ENCODE assay signal across 38 mouse cellular contexts in the genomic region with DNA sequence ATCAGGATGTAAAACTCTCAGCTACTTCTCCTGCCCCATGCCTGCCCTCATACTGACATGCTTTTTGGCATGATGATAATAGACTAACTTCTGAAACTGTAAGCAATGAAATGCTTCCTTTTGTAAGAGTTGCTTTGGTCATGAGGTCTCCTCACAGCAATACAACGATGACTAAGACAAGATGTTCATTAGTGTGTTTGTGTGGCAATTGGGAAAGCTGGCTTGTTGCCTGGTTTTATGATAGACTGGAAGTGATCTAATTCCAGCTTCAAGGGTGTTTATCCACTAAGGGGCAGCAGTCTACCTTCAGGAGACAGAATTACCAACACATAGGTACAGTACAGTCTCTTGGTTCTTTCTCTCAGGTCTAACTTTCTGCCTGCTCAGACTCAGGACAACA. TPM values are rescaled to one million over a fixed set of nuclear protein-coding genes. Genes with fewer than 3 reads are reported as not detected.
DNase-seq lines count a peak whose midpoint lies in the region; ATAC-seq and TF ChIP-seq lines count a peak whose summit lies in the region.
"Had no signal": no experiment of that assay in that cellular context is flagged by ENCODE, and none has a peak within 500 bp of the region (broad histone marks: within the 10 kb centered on the region; RNA-seq: fewer than 3 reads in every experiment).

No protein-coding gene starts in this region.

- peak; percentile 7 to 10 for DNase-seq in heart, postnatal 10 days
- DNase-seq in heart, postnatal 14 days, result no peak
- DNase-seq in lung, postnatal 0 days (ENCODE audit: low spot score), result peak; percentile 30
- DNase-seq in lung, postnatal 10 days, result no peak
- no peak for DNase-seq in Patski (ENCODE audit: low read depth, low spot score)
- no peak for DNase-seq in retina, embryonic 14.5 days (ENCODE audit: low spot score)
- no peak for DNase-seq in urinary bladder, postnatal 4 days (ENCODE audit: low spot score in 2 of 2)
- DNase-seq: adrenal gland, adult 2 months; cerebellum, adult 11 months; cerebellum, adult 9-10 months; embryo, embryonic 11 days; gastrocnemius, postnatal 25 days; heart, adult 11 months; heart, postnatal 36 days; kidney, adult 11 months; kidney, postnatal 36 days; layer of hippocampus, postnatal 36 days; lung, embryonic 14.5 days; lung, postnatal 36 days; right cerebral cortex, postnatal 4 days; thymus, adult 18-20 months; thymus, postnatal 25 days had no signal

- no peak overlapping the region for H3K4me2 ChIP-seq in lung, postnatal 0 days (replicated peaks; ENCODE audit: low read depth, low read length)
- H3K4me2 ChIP-seq: embryonic facial prominence, embryonic 12.5 days; heart, embryonic 13.5 days; hindbrain, embryonic 12.5 days; limb, embryonic 15.5 days; lung, embryonic 14.5 days; midbrain, embryonic 11.5 days; neural tube, embryonic 12.5 days had no signal

- no peaks in the 10 kb centered on the region for H3K36me3 ChIP-seq in lung, postnatal 0 days (ENCODE audit: insufficient read depth, low read length)
- H3K36me3 ChIP-seq: embryonic facial prominence, embryonic 12.5 days; G1E; heart, embryonic 13.5 days; hindbrain, embryonic 12.5 days; limb, embryonic 10.5 days; limb, embryonic 15.5 days; neural tube, embryonic 12.5 days had no signal

- no peak overlapping the region for H3K27ac ChIP-seq in lung, postnatal 0 days (ENCODE audit: low read length)
- H3K27ac ChIP-seq: embryonic facial prominence, embryonic 12.5 days; heart, embryonic 13.5 days; hindbrain, embryonic 12.5 days; limb, embryonic 10.5 days; limb, embryonic 15.5 days; liver, embryonic 14.5 days; neural tube, embryonic 12.5 days; stomach, postnatal 0 days had no signal

- 61% methylated on average over 1 of the region's 1 CpGs for WGBS in lung, postnatal 0 days

- no peak for TF ChIP-seq CTCF in lung, postnatal 0 days (IDR thresholded peaks at IDR 0.05)
- TF ChIP-seq CTCF in Patski (IDR thresholded peaks at IDR 0.05), result peak; percentile 19

- intact Hi-C loops in heart, postnatal 10 days (cut with DNase I), result no loop called here
- intact Hi-C loops in heart, postnatal 14 days (cut with DNase I), result no loop called here

- no peak overlapping the region for H3K4me3 ChIP-seq in lung, postnatal 0 days (ENCODE audit: low read depth, low read length)
- H3K4me3 ChIP-seq: embryonic facial prominence, embryonic 12.5 days; heart, embryonic 13.5 days; hindbrain, embryonic 12.5 days; limb, embryonic 10.5 days; limb, embryonic 15.5 days; myocyte; neural tube, embryonic 12.5 days had no signal

- H3K27me3 ChIP-seq in lung, postnatal 0 days (replicated peaks; ENCODE audit: insufficient read depth, low read length), result 0 out of 2 replicates have a peak, but pooled peaks cover under 1% of the 10 kb centered on the region
- peaks cover 31% of the 10 kb centered on the region for H3K27me3 ChIP-seq in Patski

- no peak for TF ChIP-seq EP300 in lung, postnatal 0 days (IDR thresholded peaks at IDR 0.05)

- no peaks in the 10 kb centered on the region for H3K9me3 ChIP-seq in lung, postnatal 0 days (ENCODE audit: low read length)
- H3K9me3 ChIP-seq: embryonic facial prominence, embryonic 12.5 days; G1E; heart, embryonic 13.5 days; hindbrain, embryonic 12.5 days; limb, embryonic 10.5 days; limb, embryonic 15.5 days; neural tube, embryonic 12.5 days had no signal

- CTCF ChIA-PET in Patski (lab: Charles Lee), result no interaction called here

- H3K9ac ChIP-seq in lung, postnatal 0 days (replicated peaks; ENCODE audit: low read depth), result no peak overlapping the region
- H3K9ac ChIP-seq: embryonic facial prominence, embryonic 12.5 days; heart, embryonic 13.5 days; hindbrain, embryonic 12.5 days; limb, embryonic 15.5 days; liver, embryonic 14.5 days; lung, embryonic 14.5 days; neural tube, embryonic 12.5 days had no signal

- no peaks in the 10 kb centered on the region for H3K4me1 ChIP-seq in lung, postnatal 0 days (ENCODE audit: insufficient read depth, low read depth, low read length)
- H3K4me1 ChIP-seq: embryonic facial prominence, embryonic 12.5 days; hindbrain, embryonic 12.5 days had no signal

- ATAC-seq in lung, postnatal 0 days, result no peak
- ATAC-seq in Patski, result no peak
- ATAC-seq: forebrain, embryonic 14.5 days; midbrain, embryonic 16.5 days had no signal

- in situ Hi-C loops in Patski (cut with MboI; ENCODE audit: low pct_unique_long_range_greater_than_20kb), result no loop called here

- POLR2A ChIA-PET in Patski (lab: Charles Lee), result no interaction called here

RNA-seq across cellular contexts. Expression of gene Qrfpr, which starts 5.1 kb away (rescaled TPM):
- total RNA-seq in heart, postnatal 10 days (2021), result not detected
- not detected for total RNA-seq in heart, postnatal 14 days (2021)
- 0.75 and 0.84 TPM in 2 replicates for polyA plus RNA-seq in lung, postnatal 0 days (2015; fragmentation: Nextera tagmentation; extraction: Ambion mirVana)
- not detected for polyA plus RNA-seq in Patski (2021)
- total RNA-seq: adrenal gland, adult 2 months; gastrocnemius, adult 18-20 months; gastrocnemius, postnatal 25 days; heart, postnatal 36 days had no signal
- polyA plus RNA-seq: adrenal gland, adult 2 months; C2C12; G1E; kidney, embryonic 14.5 days; liver, embryonic 14.5 days; midbrain, embryonic 11.5 days; myocyte; neural tube, embryonic 12.5 days; stomach, postnatal 0 days had no signal

Comparison
In these comparisons a context has a peak if more than half of its experiments do, and no peak if none do; other contexts are left out.
1. DNase-seq: peak in heart, postnatal 10 days (2 of 2) and lung, postnatal 0 days (single experiment); none in heart, postnatal 14 days (0 of 2), lung, postnatal 10 days (single experiment), Patski (single experiment), retina, embryonic 14.5 days (single experiment) and urinary bladder, postnatal 4 days (0 of 2).